Mouse (Mus musculus) kidney, embryonic 14.5 days (tissue): ENCODE data around the gene Snrpa. TPM values are rescaled to one million over a fixed set of nuclear protein-coding genes. Genes with fewer than 3 reads are reported as not detected.

ENCODE experiments used
- ATAC-seq: fragments of 200-750 bp; cut with Nextera tagmentation; 2 replicates; pipeline ENCODE4 v1.8.0; 2017; ENCODE audit warnings: moderate number of reproducible peaks, mild to moderate bottlenecking, moderate TSS enrichment, moderate library complexity; ENCODE audit not compliant: low FRiP score, low TSS enrichment
- H3K27ac ChIP-seq: fragments of 300-500 bp; sonication (generic); 2 replicates; pipeline ENCODE4 v1.5.1; 2014; ENCODE audit warnings: low read depth, mild to moderate bottlenecking, low read length, moderate library complexity, mixed read lengths
- H3K27me3 ChIP-seq: fragments of 300-500 bp; sonication (generic); 2 replicates; pipeline ENCODE4 v1.6.1; 2014; ENCODE audit warnings: mild to moderate bottlenecking, low read length; ENCODE audit not compliant: control insufficient read depth, insufficient read depth
- H3K36me3 ChIP-seq: fragments of 300-500 bp; sonication (generic); 2 replicates; pipeline ENCODE4 v1.6.1; 2014; ENCODE audit warnings: low read length, mixed read lengths; ENCODE audit not compliant: control insufficient read depth, insufficient read depth
- H3K4me1 ChIP-seq: fragments of 300-500 bp; sonication (generic); 2 replicates; pipeline ENCODE4 v1.6.1; 2014; ENCODE audit warnings: low read length, mixed read lengths; ENCODE audit not compliant: control insufficient read depth, insufficient read depth
- H3K4me2 ChIP-seq: fragments of 300-500 bp; sonication (generic); replicated peaks from 2 replicates; pipeline ENCODE4 v1.6.1; 2014; ENCODE audit warnings: low read depth, mild to moderate bottlenecking, low read length
- H3K4me3 ChIP-seq: fragments of 300-500 bp; sonication (generic); 2 replicates; pipeline ENCODE4 v1.5.1; 2014; ENCODE audit warnings: mild to moderate bottlenecking, low read length
- H3K9ac ChIP-seq: fragments of 300-500 bp; sonication (generic); 2 replicates; pipeline ENCODE4 v1.6.1; 2014; ENCODE audit warnings: low read depth, mild to moderate bottlenecking, low read length, moderate library complexity
- H3K9me3 ChIP-seq: fragments of 300-500 bp; sonication (generic); 2 replicates; pipeline ENCODE4 v1.6.1; 2016; ENCODE audit warnings: low read length; ENCODE audit not compliant: control insufficient read depth
- WGBS: fragments of 180-500 bp; shearing (Covaris S2); extraction: QIAGEN DNeasy Blood & Tissue Kit; methylation state at CpG from one replicate; pipeline ENCODE4 v1.1.7; 2014; 5-methylcytosine and 5-hydroxymethylcytosine counted together
- microRNA counts: library from miRNA; unstranded; fragments of <30 nt; microRNA quantifications from one replicate; lab custom pipeline; 2017
- microRNA-seq: library from miRNA; unstranded; fragments of <30 nt; microRNA quantifications from one replicate; pipeline ENCODE4, GENCODE M21; 2016
- polyA plus RNA-seq: library from polyadenylated mRNA; unstranded; fragments of >200 nt; fragmentation: Nextera tagmentation; extraction: Ambion mirVana; gene quantifications from 2 replicates; pipeline ENCODE4 v1.2.1, GENCODE M21; 2014

Gene Snrpa
- polyA plus RNA-seq, 1 experiment from 2014 or later: 327 TPM

DNA sequence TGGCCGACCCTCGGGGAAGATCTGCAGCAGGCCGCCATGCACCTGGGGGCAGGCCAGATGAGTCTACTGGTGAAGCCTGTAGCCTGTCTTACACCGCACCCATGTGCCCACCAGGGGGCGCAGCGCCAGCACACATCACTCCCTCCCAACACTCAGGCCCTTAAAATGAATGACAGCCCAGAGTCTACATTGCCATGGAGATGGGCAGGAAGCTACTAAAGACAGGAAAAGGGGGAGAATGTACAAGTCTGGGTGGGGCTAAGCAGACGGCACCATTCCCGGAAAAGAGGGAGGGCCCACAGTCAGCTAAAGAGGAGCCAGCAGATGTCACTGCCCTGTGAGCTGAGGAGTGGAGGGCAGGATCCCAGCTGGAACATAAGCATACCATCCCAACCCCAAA is 36.2 kb downstream of the Snrpa start:
- ATAC-seq: peak; percentile 92
- H3K27me3 ChIP-seq: no peaks in the 10 kb centered on the region
- H3K36me3 ChIP-seq: peaks cover 60% of the 10 kb centered on the region
- no peak overlapping the region for H3K4me2 ChIP-seq
- WGBS: 11% methylated on average over 8 of the region's 8 CpGs
- H3K4me1 ChIP-seq: peaks cover 30% of the 10 kb centered on the region
- no peak overlapping the region for H3K27ac ChIP-seq
- H3K9ac ChIP-seq: no peak overlapping the region
- H3K9me3 ChIP-seq: no peaks in the 10 kb centered on the region
- no peak overlapping the region for H3K4me3 ChIP-seq

DNA sequence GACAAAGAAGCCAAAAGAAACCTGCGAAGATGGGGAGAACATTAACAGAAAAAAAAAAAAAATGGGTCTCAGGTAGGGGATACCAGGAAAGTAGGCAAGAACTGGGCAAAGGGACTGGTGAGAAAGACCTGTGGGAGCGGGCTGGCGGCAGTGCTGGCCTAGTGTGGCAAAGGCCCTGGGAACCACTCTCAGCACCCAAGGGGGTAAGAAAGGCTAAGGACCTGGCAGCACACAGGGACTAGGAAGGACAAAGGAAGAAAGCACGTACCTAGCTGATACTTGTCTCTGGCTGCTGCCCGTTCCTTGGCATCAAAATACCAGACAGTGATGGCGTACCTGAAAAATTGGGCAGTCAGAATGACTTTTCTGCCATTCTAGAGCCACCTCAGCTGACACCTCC is 36.8 kb downstream of the Snrpa start:
- Histone ChIP-seq H3K4me3 (no peak overlapping the region), H3K4me1 (peaks cover 24% of the 10 kb centered on the region), H3K27ac (no peak overlapping the region), H3K9ac (no peak overlapping the region), H3K4me2 (no peak overlapping the region), H3K27me3 (no peaks in the 10 kb centered on the region), H3K36me3 (peaks cover 54% of the 10 kb centered on the region), H3K9me3 (no peaks in the 10 kb centered on the region)
- 88% methylated on average over 6 of the region's 6 CpGs for WGBS
- no peak for ATAC-seq

DNA sequence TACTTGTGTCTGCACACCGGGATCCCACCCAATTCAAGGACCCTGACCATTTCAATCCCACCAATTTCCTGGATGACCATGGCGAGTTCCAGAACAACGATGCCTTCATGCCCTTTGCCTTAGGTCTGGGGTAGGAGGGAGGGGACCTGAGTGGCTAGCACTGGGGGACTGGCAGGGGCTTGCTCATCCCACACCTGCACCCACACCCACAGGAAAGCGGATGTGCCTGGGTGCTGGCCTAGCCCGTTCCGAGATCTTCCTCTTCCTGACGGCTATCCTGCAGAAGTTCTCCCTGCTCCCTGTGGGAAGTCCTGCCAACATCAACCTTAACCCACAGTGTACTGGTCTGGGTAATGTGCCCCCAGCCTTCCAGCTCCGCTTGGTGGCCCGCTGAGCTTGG is 37.9 kb downstream of the Snrpa start:
- Histone ChIP-seq H3K9ac (no peak overlapping the region), H3K27me3 (no peaks in the 10 kb centered on the region), H3K4me2 (no peak overlapping the region), H3K4me1 (peaks cover 13% of the 10 kb centered on the region; the same call in 1 of the 2 replicates), H3K9me3 (no peaks in the 10 kb centered on the region), H3K4me3 (no peak overlapping the region), H3K27ac (no peak overlapping the region), H3K36me3 (peaks cover 46% of the 10 kb centered on the region)
- ATAC-seq: no peak
- 98% methylated on average over 9 of the region's 9 CpGs for WGBS

DNA sequence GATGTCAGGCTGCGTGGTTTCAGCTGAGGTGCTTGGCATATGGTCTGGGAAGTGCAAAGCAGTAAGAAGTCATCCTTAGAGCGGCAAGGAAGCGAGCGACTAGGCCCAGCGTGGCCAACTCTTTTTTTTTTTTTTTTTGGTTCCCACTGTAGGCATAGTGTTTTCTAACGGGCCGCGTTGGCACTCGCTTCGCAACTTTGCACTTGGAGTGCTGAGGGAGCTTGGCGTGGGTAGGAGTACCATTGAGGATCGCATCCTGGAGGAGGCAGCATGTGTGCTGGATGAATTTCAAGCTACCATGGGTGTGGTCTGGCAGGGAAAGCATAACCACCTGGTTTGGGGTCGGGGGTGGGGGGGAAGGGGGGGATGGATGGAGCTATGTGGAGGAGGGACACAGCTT is 40.1 kb downstream of the Snrpa start:
- H3K4me1 ChIP-seq: 0 out of 2 replicates have a peak, but pooled peaks cover 2% of the 10 kb centered on the region
- H3K4me2 ChIP-seq: no peak overlapping the region
- no peak for ATAC-seq
- H3K36me3 ChIP-seq: peaks cover 26% of the 10 kb centered on the region
- H3K9ac ChIP-seq: no peak overlapping the region
- 84% methylated on average over 13 of the region's 13 CpGs for WGBS
- H3K27me3 ChIP-seq: no peaks in the 10 kb centered on the region
- no peak overlapping the region for H3K27ac ChIP-seq
- no peaks in the 10 kb centered on the region for H3K9me3 ChIP-seq
- no peak overlapping the region for H3K4me3 ChIP-seq

DNA sequence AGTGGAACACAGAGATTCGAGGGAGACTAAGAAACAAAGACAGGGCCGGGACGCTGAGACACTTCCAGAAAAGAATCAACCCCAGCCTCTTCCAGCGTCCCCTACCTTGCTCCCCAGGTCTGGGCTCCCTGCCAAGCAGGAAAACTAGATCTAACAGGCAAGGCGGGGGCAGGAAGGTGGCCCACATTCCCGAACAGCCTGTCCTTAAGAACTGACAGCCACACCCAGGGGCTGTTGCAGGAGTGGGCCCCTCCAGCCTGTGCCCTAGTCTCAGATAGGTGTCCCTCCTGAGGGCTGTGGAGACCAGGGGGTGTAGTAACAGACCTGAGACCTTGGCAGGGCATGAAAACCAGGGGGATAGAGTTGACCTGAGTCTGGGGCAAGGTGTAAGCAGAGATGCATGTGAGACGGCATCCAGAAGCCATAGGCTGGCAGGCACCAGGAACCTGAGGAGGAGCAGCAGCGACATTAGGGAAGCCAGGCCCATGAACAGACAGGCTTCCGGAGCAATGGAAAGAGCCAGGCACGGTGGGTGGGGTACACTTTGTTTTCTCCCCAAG is 42.8 kb downstream of the Snrpa start, which contains the start of gene Cyp2t4:
Cyp2t4 (plus strand) TSS at position 510 of the 560 bp plus-strand sequence.
- Histone ChIP-seq H3K4me2 (no peak within 1 kb of the TSS), H3K9ac (no peak within 1 kb of the TSS), H3K4me3 (no peak within 1 kb of the TSS), H3K27me3 (no peaks in the 10 kb centered on the region), H3K4me1 (no peaks in the 10 kb centered on the region), H3K9me3 (no peaks in the 10 kb centered on the region), H3K36me3 (peaks cover 12% of the 10 kb centered on the region), H3K27ac (no peak within 1 kb of the TSS; the same call in 1 of the 2 replicates)
- ATAC-seq: 0 out of 2 replicates have a peak, but pooled peaks have one; percentile 18
- 60% methylated on average over 10 of the region's 10 CpGs for WGBS

MicroRNAs encoded within 50 kb of the gene (microRNA counts, 519-probe panel; counts per million panel counts)
- microRNA mmu-miR-1191 (lab: Ali Mortazavi, UCI): not detected

Small RNA genes within 50 kb of the gene (microRNA-seq; reads per million reads assigned to microRNA genes)
- gene Mir1191: 4.6 reads per million, percentile 19 among the genes with 10 or more reads in this experiment
- gene Mir3101: not detected

Other genes starting within 250 kb of the Snrpa start
- gene Cyp2a12, start 167.2 kb downstream of the Snrpa start, polyA plus RNA-seq: not detected in 2 replicates
- not detected in 2 replicates for gene Cyp2f2, start 76.4 kb downstream of the Snrpa start, polyA plus RNA-seq
- not detected in 2 replicates for gene Cyp2t4, start 42.6 kb downstream of the Snrpa start, polyA plus RNA-seq
- 33.1 and 37.8 TPM in 2 replicates for gene Egln2, start 29.5 kb downstream of the Snrpa start, polyA plus RNA-seq
- gene Rab4b, start 17.4 kb downstream of the Snrpa start, polyA plus RNA-seq: 51.5 and 60.2 TPM in 2 replicates
- gene Gm21983, start 15.2 kb downstream of the Snrpa start, polyA plus RNA-seq: not detected in 2 replicates
- gene Mia, start 15.1 kb downstream of the Snrpa start, polyA plus RNA-seq: 24.5 and 30.8 TPM in 2 replicates
- gene BC024978, start 490 bp downstream of the Snrpa start, polyA plus RNA-seq: 2.9 and 4.5 TPM in 2 replicates
- gene Itpkc, start 32.4 kb upstream of the Snrpa start, polyA plus RNA-seq: 4.2 and 5.2 TPM in 2 replicates
- gene Coq8b, start 36.8 kb upstream of the Snrpa start, polyA plus RNA-seq: 15.9 and 17.1 TPM in 2 replicates
- gene Numbl, start 62.2 kb upstream of the Snrpa start, polyA plus RNA-seq: 9.1 and 10.8 TPM in 2 replicates
- gene Ltbp4, start 141.4 kb upstream of the Snrpa start, polyA plus RNA-seq: 23.4 and 26.0 TPM in 2 replicates
- 38.4 and 41.0 TPM in 2 replicates for gene Shkbp1, start 159.7 kb upstream of the Snrpa start, polyA plus RNA-seq
- 1.9 TPM in 1 of 2 replicates, not detected in the other for gene Gm20479, start 161.1 kb upstream of the Snrpa start, polyA plus RNA-seq